Mouse (Mus musculus) G1E-ER4 (cell line): ENCODE data around the gene 1110025L11Rik. TPM values are rescaled to one million over a fixed set of nuclear protein-coding genes. Genes with fewer than 3 reads are reported as not detected.
"Not testable (repeated sequence)": the region's sequence is repeated elsewhere in the genome, so short reads cannot be mapped to it uniquely, and the experiment has no call there.

Source experiments
- GATA1 ChIP-seq: IDR thresholded peaks from one replicate; pipeline ENCODE4 v1.8.0; 2012; ENCODE audit warnings: low read length, inconsistent platforms
- polyA plus RNA-seq: library from polyadenylated mRNA; stranded (reverse); fragments of >175 nt; gene quantifications from 2 replicates; pipeline ENCODE4 v1.2.3, GENCODE M21; 2012

Gene 1110025L11Rik
- polyA plus RNA-seq: not detected in 2 replicates

DNA sequence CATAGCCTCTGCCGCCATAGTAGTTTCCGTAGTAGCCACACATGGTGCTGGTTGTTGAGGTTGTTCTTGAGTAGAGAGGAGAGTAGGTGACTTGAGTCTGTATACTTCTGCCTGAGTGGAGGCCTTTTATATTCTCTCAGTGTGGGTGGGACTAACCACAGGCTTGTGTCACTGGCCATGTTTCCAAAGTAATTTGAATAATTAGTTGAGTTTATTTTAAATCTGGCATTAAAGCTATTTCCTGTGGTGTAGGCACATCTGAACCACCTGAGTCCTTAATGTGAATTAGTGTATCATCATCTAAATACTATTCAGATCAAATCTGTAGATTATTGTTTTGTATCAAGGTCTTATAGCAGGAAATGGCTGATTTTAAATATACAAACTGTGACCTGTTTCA, at the start of gene 1110025L11Rik:
1110025L11Rik (minus strand) TSS at position 101 of the 400 bp plus-strand sequence.
- TF ChIP-seq GATA1: not testable (repeated sequence)

DNA sequence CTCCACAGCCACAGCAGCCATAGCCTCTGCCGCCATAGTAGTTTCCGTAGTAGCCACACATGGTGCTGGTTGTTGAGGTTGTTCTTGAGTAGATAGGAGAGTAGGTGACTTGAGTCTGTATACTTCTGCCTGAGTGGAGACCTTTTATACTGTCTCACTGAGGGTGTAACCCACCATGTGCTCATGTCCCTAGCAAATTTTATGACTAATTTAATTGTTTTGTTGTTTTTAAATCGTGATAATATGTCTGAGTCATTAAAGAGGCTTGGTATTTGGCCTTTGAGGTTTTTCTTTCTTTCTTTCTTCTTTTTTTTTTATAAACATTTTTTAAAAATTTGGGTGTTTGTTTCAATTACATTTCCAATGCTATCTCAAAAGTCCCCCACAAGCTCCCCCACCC, 16.0 kb downstream of the 1110025L11Rik start, which contains the start of gene Krtap6-5:
Krtap6-5 (minus strand) TSS at position 101 of the 400 bp plus-strand sequence.
- TF ChIP-seq GATA1: no peak

DNA sequence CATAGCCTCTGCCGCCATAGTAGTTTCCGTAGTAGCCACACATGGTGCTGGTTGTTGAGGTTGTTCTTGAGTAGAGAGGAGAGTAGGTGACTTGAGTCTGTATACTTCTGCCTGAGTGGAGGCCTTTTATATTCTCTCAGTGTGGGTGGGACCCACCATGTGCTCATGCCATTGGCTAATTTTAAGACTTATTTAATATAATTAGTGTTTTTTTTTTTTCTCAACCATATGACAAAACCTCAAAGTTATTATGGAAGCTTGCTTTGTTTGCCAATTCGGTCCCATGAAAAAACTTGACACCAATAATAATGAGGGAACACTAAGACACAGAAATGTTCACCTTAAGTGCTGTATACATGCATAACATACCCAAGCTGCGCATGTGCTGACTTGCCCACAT, 22.4 kb downstream of the 1110025L11Rik start, which contains the start of gene Gm10228:
Gm10228 (minus strand) TSS at position 101 of the 400 bp plus-strand sequence.
- TF ChIP-seq GATA1: not testable (repeated sequence)

DNA sequence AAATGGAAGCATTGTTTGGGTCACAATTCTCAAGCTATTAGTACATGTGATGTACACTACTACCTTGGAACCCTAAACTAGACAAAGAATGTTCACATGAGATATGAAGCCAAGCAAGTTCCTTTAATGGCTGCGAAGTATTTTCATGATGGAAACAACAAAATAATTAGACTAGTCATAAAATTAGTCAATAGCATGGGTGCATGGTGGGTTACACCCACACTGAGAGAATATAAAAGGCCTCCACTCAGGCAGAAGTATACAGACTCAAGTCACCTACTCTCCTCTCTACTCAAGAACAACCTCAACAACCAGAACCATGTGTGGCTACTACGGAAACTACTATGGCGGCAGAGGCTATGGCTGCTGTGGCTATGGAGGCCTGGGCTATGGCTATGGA, 32.4 kb downstream of the 1110025L11Rik start, which contains the start of gene Krtap6-1:
Krtap6-1 (plus strand) TSS at position 301 of the 400 bp plus-strand sequence.
- TF ChIP-seq GATA1: not testable (repeated sequence)

DNA sequence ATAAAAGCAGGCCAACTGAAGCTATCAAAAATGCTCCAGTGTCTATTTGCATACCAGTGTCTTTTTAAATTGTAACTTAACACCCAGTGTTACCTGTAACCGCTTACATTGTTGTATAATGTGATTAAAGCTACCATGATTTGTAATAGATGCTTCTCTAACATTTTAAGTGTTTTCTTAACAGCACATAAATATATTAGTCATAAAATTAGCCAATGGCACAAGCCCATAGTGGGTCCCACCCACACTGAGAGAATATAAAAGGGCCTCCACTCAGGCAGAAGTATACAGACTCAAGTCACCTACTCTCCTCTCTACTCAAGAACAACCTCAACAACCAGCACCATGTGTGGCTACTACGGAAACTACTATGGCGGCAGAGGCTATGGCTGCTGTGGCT, 48.8 kb downstream of the 1110025L11Rik start, which contains the start of gene Gm10229:
Gm10229 (plus strand) TSS at position 301 of the 400 bp plus-strand sequence.
- not testable (repeated sequence) for TF ChIP-seq GATA1

DNA sequence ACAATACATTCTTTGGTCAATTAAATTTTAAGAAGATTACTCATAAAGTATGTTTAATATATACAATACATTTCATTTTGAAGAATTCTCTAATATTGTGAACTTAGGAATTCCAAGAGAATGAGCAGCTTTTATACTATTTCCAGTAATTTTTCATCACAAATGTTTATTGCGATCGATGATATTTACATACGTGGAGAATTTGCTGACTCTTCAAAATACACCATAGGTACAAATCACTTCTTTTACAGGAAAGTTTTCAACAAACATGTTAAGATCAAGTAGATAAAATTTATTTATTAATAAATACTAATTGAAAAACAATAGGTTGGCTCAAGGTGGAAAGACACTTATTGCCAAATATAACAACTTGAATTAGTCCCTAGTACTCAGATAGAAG, 49.8 kb downstream of the 1110025L11Rik start:
- TF ChIP-seq GATA1: no peak

Other genes with a start within 250 kb of the 1110025L11Rik start
- not detected in 2 replicates for gene Krtap15, start 243.8 kb downstream of the 1110025L11Rik start, polyA plus RNA-seq
- gene Krtap14, start 237.9 kb downstream of the 1110025L11Rik start, polyA plus RNA-seq: not detected in 2 replicates
- gene Krtap19-1, start 194.6 kb downstream of the 1110025L11Rik start, polyA plus RNA-seq: not detected in 2 replicates
- not detected in 2 replicates for gene Krtap19-2, start 189.7 kb downstream of the 1110025L11Rik start, polyA plus RNA-seq
- gene Krtap19-3, start 186.0 kb downstream of the 1110025L11Rik start, polyA plus RNA-seq: not detected in 2 replicates
- gene Krtap19-4, start 178.9 kb downstream of the 1110025L11Rik start, polyA plus RNA-seq: not detected in 2 replicates
- not detected in 2 replicates for gene Krtap19-5, start 167.5 kb downstream of the 1110025L11Rik start, polyA plus RNA-seq
- gene Krtap19-9b, start 131.7 kb downstream of the 1110025L11Rik start, polyA plus RNA-seq: not detected in 2 replicates
- not detected in 2 replicates for gene Krtap16-3, start 101.1 kb downstream of the 1110025L11Rik start, polyA plus RNA-seq
- gene Krtap22-2, start 53.2 kb downstream of the 1110025L11Rik start, polyA plus RNA-seq: not detected in 2 replicates
- not detected in 2 replicates for gene Gm10229, start 48.7 kb downstream of the 1110025L11Rik start, polyA plus RNA-seq
- not detected in 2 replicates for gene Krtap6-1, start 32.3 kb downstream of the 1110025L11Rik start, polyA plus RNA-seq
- gene Gm10228, start 22.5 kb downstream of the 1110025L11Rik start, polyA plus RNA-seq: not detected in 2 replicates
- not detected in 2 replicates for gene Krtap6-5, start 16.1 kb downstream of the 1110025L11Rik start, polyA plus RNA-seq
- gene Krtap6-3, start 20.0 kb upstream of the 1110025L11Rik start, polyA plus RNA-seq: not detected in 2 replicates
- not detected in 2 replicates for gene Gm6358, start 76.8 kb upstream of the 1110025L11Rik start, polyA plus RNA-seq
- not detected in 2 replicates for gene Gm10061, start 87.1 kb upstream of the 1110025L11Rik start, polyA plus RNA-seq
- gene Gm9789, start 94.0 kb upstream of the 1110025L11Rik start, polyA plus RNA-seq: not detected in 2 replicates
- gene Gm7735, start 105.5 kb upstream of the 1110025L11Rik start, polyA plus RNA-seq: not detected in 2 replicates
- not detected in 2 replicates for gene 1110057P08Rik, start 110.7 kb upstream of the 1110025L11Rik start, polyA plus RNA-seq
- not detected in 2 replicates for gene Krtap20-2, start 141.9 kb upstream of the 1110025L11Rik start, polyA plus RNA-seq